Mouse (Mus musculus): Measurements from ENCODE around the gene Gm364. TPM values are rescaled to one million over a fixed set of nuclear protein-coding genes. Genes with fewer than 3 reads are reported as not detected.

Gene Gm364
- polyA plus RNA-seq, 1 experiment from 2014 or later: not detected

GRCm38 (mm10) chrX:57403651-57404050 is 5.3 kb upstream of the Gm364 start:
- ATAC-seq (ENCODE audit: low FRiP score, low read depth): no peak
- Histone ChIP-seq H3K4me2 (replicated peaks) (no peak overlapping the region), H3K36me3 (no peaks in the 10 kb centered on the region), H3K9ac (no peak overlapping the region), H3K4me3 (no peak overlapping the region), H3K27me3 (no peaks in the 10 kb centered on the region), H3K27ac (no peak overlapping the region), H3K9me3 (no peaks in the 10 kb centered on the region), H3K4me1 (no peaks in the 10 kb centered on the region)

- Histone ChIP-seq H3K9me3 (no peaks in the 10 kb centered on the region), H3K36me3 (no peaks in the 10 kb centered on the region), H3K4me1 (no peaks in the 10 kb centered on the region), H3K9ac (no peak overlapping the region), H3K27me3 (no peaks in the 10 kb centered on the region), H3K4me3 (no peak overlapping the region), H3K4me2 (replicated peaks) (no peak overlapping the region), H3K27ac (no peak overlapping the region)
- ATAC-seq (ENCODE audit: low FRiP score, low read depth): no peak
- 10% methylated on average over 2 of the region's 2 CpGs for WGBS
Measured at GRCm38 (mm10) chrX:57431610-57432009, 22.7 kb downstream of the Gm364 start.

- no peak overlapping the region for H3K4me2 ChIP-seq (replicated peaks)
- no peaks in the 10 kb centered on the region for H3K27me3 ChIP-seq
- no peaks in the 10 kb centered on the region for H3K4me1 ChIP-seq
- ATAC-seq (ENCODE audit: low FRiP score, low read depth): no peak
- H3K36me3 ChIP-seq: no peaks in the 10 kb centered on the region
- H3K27ac ChIP-seq: no peak overlapping the region
- H3K9me3 ChIP-seq: no peaks in the 10 kb centered on the region
- no peak overlapping the region for H3K4me3 ChIP-seq
- 84% methylated on average over 2 of the region's 2 CpGs for WGBS
- H3K9ac ChIP-seq: no peak overlapping the region
Measured at GRCm38 (mm10) chrX:57433897-57434296, 24.9 kb downstream of the Gm364 start.

- WGBS: 10% methylated on average over 21 of the region's 28 CpGs
- peaks cover 59% of the 10 kb centered on the region for H3K27me3 ChIP-seq
- H3K27ac ChIP-seq: no peak within 1 kb of the TSS
- H3K4me2 ChIP-seq (replicated peaks): peak within 1 kb of the TSS; percentile 66
- no peak; the same call in 1 of the 2 replicates for ATAC-seq (ENCODE audit: low FRiP score, low read depth)
- no peaks in the 10 kb centered on the region for H3K9me3 ChIP-seq
- H3K4me1 ChIP-seq: no peaks in the 10 kb centered on the region
- no peaks in the 10 kb centered on the region for H3K36me3 ChIP-seq
- H3K4me3 ChIP-seq: peak within 1 kb of the TSS; percentile 36
- H3K9ac ChIP-seq: peak within 1 kb of the TSS; percentile 43; the same call in 1 of the 2 replicates
Measured at GRCm38 (mm10) chrX:57503634-57504033, 94.7 kb downstream of the Gm364 start, which contains the start of gene Gpr101. Gene Gpr101, minus strand, starts transcription at chrX:57503757.

- 93% methylated on average over 1 of the region's 1 CpGs for WGBS
- Histone ChIP-seq H3K27ac (no peak overlapping the region), H3K4me2 (replicated peaks) (no peak overlapping the region), H3K27me3 (peaks cover 46% of the 10 kb centered on the region), H3K36me3 (no peaks in the 10 kb centered on the region), H3K9me3 (no peaks in the 10 kb centered on the region), H3K4me1 (no peaks in the 10 kb centered on the region), H3K9ac (no peak overlapping the region), H3K4me3 (no peak overlapping the region)
- no peak for ATAC-seq (ENCODE audit: low FRiP score, low read depth)
Measured at GRCm38 (mm10) chrX:57506247-57506646, 97.3 kb downstream of the Gm364 start.

GRCm38 (mm10) chrX:57521117-57522095 is 112.5 kb downstream of the Gm364 start:
- Histone ChIP-seq H3K4me2 (replicated peaks) (peak overlapping the region; percentile 41), H3K36me3 (no peaks in the 10 kb centered on the region), H3K9me3 (no peaks in the 10 kb centered on the region), H3K27ac (no peak overlapping the region), H3K27me3 (peaks cover 14% of the 10 kb centered on the region; the same call in 1 of the 2 replicates), H3K4me3 (peak overlapping the region; percentile 12; the same call in 1 of the 2 replicates), H3K4me1 (no peaks in the 10 kb centered on the region), H3K9ac (no peak overlapping the region)
- WGBS: 34% methylated on average over 28 of the region's 28 CpGs
- ATAC-seq (ENCODE audit: low FRiP score, low read depth): no peak

Other genes starting within 250 kb of the Gm364 start
- not detected in 2 replicates for gene Cd40lg, start 197.0 kb upstream of the Gm364 start, polyA plus RNA-seq (2015; fragmentation: Nextera tagmentation; extraction: Ambion mirVana)
- gene Arhgef6, start 70.4 kb upstream of the Gm364 start, polyA plus RNA-seq (2015; fragmentation: Nextera tagmentation; extraction: Ambion mirVana): 8.1 and 9.6 TPM in 2 replicates
- 164 and 168 TPM in 2 replicates for gene Rbmx, start 16.1 kb upstream of the Gm364 start, polyA plus RNA-seq (2015; fragmentation: Nextera tagmentation; extraction: Ambion mirVana)
- gene Gpr101, start 94.6 kb downstream of the Gm364 start, polyA plus RNA-seq (2015; fragmentation: Nextera tagmentation; extraction: Ambion mirVana): not detected in 2 replicates

Data from limb, embryonic 13.5 days (tissue).